Mouse (Mus musculus) cerebellum, adult 9-10 months (tissue): ENCODE measurements around the gene Socs3.
A peak's percentile ranks its signal among the peaks of the same experiment; 100 is the strongest.

Experiments
- DNase-seq: peaks from one replicate; pipeline ENCODE4 v3.0.0; 2022

Socs3 gene

DNA sequence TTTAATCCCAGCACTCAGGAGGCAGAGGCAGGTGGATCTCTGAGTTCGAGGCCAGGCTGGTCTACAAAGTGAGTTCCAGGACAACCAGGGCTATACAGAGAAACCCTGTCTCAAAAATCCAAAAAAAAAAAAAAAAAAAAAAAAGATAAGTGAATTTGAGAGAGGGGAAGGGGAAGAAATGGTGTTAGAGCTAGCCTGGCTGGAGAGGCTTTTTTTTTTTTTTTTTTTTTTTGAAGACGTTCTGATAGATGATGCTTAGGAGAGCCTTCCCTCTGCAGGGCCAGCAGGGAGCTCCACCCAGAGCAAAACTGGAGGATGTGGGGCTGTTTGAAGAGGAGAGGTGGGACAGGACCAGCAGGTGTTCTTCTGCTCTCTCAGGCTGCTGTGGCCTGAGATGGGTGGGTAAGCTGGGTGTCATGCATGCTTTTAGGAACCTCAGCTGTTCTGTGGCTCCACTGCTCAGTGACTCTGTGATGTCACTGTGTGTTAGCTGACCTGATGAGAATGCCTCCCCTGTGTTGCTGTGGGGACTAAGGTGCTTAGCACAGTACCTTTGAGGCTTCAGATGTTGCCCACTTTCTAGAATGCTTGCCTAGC, 1.9 kb upstream of the Socs3 start:
- DNase-seq: no peak

DNA sequence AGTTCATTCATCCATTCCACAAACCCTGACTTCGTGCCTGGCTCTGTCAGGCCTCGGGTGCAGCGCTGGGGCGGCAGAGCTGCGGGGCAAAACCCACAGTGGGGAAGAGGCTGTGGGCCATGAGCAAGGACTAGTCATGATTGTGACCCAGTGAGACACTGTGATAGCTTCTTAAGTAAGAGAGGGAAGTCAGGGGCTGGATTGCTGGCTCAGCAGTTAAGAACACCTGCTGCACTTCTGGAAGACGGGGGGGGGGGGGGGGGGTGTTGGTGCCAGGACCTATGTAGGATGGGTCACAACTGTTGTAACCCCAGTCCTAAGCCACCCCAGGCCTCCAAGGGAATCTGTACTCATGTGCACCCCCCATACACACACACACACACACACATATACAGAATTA, 1.3 kb upstream of the Socs3 start:
- DNase-seq: no peak

DNA sequence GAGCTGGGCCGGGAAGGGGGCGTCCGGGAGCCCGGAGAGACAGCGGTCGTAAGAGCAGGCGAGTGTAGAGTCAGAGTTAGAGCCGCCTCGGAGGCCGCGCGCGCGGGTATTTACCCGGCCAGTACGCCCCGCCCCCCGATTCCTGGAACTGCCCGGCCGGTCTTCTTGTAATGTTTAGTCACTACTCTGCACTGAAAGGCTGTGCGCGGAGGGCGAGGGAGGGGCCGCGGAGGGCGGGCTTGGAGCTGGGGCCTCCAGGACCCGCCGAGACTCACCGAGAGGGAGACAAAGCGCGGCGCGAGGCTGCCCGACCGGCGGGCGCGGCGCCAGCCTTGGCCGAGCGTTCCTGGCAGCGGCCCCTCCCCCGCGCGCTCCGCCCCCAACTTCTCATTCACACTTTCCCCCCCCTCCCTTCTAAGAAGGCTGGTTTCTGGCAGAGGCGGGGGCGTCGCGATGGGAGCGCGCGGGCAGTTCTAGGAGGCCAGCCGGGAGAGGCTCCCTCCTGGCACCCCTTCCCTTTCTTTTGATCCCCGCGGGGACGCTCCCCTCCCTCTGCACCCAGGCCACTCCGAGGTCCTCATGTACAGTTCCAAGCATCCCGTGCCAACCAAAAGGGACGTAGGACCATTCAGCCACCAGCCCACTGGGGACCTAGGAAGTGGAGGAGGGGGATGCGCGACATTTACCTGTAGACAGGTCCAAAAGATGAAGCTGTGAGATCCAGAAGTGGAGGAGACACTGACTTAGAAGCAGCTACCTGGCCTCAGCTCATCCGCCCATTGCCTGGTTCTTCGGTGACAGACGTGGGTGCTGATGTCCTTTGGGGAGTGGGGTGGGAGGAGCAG, 525 bp downstream of the Socs3 start:
- peak; percentile 70 for DNase-seq

DNA sequence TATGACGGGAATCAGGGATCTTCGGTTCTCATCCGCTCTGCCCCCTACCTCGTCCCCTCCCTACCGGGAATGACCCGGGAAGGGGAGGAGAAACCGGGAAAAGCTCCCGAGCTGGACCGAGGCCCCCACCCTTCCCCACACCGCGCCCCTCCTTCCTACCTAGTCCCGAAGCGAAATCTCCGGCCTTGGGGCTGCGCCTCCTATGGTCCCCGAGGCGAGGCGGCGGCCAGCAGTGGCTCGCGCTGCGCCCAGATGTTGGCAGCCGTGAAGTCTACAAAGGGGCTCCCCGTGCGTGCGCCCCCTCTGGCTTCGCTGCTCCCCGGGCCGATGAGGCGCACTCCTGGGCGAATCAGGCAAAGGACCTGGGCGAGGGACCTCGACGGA, 1.1 kb downstream of the Socs3 start:
- DNase-seq: no peak

DNA sequence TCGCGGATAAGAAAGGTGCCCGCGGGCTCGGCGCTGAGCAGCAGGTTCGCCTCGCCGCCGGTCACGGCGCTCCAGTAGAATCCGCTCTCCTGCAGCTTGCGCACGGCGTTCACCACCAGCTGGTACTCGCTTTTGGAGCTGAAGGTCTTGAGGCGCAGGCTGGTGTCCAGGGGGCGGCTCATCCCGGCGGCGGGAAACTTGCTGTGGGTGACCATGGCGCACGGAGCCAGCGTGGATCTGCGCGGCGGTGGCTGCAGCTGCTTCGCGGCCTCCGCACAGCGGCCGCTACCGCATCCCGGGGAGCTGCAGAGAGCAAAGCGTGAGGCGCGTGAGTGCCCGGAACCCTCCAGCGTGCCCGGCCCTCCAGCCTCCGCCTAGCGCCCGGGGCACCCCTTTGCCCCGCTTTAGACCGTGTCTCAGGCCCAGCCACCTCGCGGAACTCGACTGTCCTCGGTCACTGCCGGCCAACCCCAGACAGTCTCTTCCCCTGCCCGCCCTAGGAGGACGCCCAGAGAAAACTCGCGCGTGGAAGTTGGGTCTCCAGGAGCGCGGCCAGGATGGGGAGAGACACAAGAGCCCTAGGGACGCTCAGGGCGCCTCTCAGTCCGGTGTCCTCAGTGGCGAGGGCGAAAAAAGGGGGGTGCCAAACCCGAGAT, 1.7 kb downstream of the Socs3 start:
- DNase-seq: no peak

DNA sequence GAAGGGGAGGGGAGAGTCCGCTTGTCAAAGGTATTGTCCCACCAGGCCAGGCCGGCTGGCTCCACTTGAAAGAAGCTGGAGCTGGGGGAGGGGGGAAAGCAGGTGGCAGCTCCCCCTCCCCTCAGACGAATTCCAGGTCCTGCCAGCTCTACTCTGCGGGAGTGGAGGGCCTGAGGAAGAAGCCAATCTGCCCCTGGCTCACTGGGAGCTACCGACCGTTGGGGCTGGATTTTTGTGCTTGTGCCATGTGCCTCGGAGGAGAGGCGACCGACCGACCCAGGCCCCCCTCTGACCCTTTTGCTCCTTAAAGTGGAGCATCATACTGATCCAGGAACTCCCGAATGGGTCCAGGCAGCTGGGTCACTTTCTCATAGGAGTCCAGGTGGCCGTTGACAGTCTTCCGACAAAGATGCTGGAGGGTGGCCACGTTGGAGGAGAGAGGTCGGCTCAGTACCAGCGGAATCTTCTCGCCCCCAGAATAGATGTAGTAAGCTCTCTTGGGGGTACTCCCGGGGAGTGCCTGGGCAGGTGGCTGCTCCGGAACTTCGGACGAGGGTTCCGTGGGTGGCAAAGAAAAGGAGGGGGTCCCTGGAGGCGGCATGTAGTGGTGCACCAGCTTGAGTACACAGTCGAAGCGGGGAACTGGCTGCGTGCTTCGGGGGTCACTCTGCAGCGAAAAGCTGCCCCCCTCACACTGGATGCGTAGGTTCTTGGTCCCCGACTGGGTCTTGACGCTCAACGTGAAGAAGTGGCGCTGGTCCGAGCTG, 2.4 kb downstream of the Socs3 start:
- DNase-seq: peak; percentile 68

DNA sequence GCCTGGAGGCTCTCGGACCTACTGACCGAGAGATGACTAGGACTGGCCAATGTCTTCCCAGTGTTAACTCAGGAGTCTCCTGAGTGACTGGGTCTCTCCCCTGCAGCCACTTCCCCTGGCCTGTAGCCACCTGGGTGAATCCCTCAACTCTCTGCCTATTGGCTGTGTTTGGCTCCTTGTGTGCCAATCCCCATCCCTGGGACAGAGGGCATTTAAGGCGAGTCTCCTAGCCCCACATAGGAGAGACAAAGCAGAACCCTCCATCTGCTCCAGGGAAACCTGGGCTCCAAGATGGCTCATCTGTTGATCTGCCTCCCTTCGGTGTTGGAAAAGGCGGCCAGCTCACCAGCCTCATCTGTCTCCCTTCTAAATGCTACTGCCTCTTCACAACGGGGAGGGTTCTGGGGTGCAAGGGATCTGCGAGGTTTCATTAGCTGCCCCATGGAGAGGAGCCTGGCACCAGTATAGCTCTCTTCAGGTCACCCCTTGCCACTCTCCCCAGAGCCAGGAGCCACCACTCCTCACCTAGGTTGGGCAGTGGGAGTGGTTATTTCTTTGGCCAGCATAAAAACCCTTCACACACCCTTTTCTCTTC, 3.2 kb downstream of the Socs3 start:
- peak; percentile 67 for DNase-seq

DNA sequence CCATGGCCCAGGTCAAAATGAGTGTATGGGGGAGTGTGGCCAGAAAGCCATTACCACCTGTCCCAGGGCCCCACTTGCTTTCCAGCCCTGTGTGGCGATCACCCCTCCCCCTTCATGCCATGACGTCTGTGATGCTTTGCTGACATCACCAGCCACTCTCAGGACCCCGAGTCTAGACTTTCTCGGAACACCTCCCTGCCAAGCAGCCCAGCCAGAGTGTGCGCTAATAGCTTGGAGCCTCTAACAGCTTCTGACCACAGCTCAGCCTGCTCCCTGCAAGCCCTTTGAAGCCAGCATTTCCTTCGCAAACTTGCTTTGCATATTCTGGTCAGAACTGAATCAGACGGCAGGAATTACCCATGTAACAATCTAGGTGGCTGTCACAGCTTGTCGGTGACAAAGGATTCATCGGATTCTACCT, 4.3 kb downstream of the Socs3 start:
- no peak for DNase-seq

DNA sequence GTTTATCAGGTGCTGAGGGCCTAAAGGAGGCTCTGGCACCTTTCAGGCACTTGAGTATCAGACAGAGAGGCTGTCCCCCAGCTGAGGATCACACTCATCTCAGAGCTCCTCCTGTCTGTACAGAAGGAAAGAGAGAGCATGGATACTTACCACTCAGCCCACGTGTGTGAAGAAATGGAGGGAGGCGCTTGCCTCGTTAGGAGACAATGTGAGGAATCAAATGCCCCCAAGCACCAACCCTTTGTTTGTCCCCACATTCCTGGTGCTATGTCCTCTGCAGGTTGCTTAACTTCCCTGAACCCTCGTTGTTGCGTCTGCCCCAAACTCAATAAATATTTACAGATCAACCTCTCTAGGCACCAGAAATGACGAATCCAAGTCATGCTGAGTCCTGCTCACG, 4.8 kb downstream of the Socs3 start:
- no peak for DNase-seq

DNA sequence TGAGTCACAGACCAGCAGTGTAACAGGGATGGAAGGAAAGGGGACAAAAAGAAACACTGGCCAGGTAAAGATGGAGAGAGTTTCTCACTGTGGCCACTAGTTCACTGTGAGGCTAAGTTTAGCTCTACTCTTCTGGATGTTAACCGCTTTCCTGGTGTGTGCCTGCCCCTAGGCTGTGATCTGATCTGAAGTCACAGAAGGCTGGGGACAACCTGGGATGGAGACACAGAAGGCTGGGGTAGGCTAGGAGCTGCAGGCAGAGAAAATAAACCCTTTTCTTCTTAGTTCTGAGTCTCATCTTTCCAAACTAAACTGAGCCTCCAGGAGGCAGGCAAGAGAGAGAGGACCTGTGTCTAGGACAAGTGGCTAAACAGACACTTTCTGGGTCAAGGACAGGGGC, 5.6 kb downstream of the Socs3 start:
- no peak for DNase-seq

DNA sequence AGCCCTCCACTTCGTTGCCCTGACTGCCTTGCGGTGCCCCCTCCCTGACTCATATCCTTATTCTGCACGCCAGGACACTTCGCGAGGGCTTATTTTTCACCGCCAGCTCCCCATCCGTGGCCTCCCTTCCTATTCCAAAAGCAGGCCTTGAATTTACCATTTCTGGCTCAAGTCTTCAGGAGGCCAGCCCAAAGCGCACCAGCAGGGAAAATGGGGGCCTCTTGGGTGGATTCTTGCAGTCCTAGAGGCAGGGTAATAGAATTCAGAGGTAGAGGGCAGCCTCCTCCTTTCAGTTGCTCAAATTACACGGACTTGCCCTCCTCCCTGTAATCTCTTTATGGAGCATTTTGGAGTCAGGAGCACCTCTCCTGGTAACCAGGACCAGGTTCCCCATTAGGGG, 6.0 kb downstream of the Socs3 start:
- no peak for DNase-seq

DNA sequence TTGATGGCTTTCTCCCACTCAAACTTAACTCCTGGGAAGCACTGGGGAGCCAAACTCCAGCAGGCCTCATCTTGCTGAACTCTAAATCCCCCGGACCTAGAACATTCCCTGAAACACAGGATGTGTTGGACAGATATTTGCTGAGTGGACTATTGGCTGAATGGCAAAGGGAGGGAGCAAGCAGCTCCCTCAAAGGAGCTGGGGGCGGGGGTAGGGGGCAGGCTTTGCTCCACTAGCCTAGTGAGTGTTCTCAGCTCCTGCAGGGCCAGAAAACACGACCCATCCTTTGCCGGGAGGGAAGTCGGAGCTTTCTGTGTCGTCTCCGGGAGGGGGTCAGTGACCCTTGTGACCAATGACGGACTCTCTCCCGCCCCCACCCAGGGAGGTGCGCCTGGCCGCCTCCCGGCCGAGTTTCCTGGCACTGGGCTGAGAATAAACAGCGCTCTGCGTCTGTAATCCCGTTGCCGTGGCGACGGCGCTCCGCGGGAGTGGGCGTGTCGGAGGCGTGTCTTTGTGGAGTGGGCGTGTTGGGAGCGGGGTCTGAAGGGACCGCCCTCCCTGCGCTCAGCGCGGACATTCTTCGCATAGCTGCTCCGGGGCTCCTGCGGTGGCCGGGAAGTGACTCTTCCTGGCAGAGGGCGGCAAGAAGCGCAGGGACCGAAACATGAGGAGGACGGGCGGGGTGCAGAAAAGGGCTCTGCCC, 6.6 kb downstream of the Socs3 start:
- peak; percentile 89 for DNase-seq

DNA sequence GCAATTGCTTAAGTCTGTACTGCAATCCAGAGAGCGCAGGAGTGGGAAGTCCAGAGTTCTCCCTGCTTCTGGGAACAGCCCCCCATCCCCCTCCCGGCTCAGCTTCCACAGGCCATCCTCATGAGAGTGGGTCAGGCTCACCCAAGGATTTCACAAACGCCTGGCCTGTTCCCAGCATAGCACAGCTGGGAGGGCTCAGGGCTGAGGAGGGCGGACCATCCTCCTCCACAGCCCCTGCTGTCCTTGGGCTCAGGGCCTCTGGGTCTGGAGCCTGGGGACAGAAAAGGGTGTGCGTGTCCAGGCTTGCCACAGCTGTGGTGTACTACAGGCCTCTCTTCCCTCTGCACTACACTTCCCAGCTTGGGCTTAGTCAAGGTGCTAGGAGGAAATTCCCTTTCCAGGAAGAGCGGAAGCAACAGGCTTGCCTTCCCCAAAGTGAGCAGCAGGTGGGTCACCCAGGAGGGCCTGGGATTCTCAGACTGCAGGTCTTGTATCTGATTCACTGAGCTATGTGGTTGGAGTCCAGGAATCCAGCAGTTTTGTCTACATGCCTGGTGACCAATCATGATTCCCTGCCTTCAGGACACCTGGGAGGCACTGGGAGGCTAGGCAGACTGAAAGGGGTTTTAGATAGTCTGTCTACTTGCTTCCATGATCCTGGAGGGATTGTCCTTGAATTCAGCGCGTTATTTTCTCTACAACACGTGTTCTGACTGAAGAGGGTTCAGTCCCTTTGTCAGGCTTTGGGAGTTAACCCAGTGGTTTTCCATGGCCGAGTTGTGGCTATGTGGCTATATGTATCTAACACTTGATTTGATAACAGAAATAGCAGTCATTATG, 7.4 kb downstream of the Socs3 start:
- DNase-seq: no peak

DNA sequence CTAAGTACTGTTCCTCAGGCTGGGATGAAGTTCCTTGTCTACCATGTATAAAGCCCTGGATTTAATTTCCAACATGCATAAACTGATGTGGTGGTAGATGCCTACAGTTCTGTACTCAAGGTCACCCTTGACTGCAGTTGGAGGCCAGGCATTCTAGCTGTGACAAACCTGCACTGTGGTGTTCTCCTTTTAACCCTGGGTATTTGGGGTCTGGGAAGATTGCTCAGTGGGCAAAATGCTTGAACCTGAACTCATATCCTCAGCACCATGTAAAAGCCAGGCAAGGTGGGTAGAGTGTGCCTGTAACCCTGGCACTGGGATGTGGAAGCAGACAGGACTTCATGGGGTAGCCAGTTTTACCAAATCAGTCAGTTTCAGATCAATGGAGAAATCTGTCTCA, 9.2 kb downstream of the Socs3 start:
- DNase-seq: no peak

DNA sequence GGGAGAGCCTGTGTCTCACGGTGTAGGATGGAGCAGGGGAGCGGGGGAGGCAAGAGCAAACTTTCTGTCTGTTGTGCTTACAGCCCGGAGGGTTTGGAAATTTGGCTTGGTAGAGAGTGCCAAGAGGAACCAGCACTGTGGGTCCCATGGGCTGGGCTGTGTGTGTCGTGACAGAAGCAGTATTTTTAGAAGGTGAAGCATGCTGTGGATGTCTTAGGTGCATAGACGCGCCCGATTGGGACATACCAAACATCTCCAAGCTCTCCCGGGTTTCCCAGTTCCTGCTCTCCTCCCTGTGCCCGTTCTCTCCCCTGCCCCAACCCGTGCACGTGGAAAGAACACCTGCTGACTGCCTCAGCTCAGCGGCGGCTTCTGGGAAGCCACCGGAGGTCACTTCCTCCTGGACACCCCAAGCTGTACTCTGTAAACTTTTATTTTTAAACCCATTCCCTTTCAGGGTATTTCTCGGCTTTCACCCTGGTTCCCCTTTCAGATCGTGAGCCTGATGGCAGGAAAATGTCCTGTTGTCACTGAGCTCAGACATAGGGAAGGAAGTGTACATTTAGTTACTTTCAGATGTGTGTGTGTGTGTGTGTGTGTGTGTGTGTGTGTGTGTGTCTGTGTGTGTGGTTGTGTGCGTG, 10.0 kb downstream of the Socs3 start:
- no peak for DNase-seq

DNA sequence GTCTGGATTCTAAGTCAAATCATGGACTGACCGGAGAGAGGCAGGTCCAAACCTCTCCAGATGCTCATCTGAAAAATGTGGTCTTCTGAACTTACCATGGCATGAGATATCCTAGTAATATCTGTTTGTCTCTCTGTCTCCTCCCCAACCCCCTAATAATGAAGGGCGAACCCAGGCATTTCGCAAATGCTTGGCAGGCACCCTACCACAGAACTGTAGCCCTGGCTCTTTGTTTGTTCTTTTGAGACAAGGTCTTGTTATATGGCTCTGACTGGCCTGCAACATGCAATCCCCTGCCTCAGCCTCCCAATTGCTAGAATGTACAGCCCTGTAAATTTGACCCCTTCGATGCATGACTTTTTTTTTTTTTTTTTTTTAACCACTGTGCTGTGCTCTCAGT, 10.7 kb downstream of the Socs3 start:
- DNase-seq: no peak

DNA sequence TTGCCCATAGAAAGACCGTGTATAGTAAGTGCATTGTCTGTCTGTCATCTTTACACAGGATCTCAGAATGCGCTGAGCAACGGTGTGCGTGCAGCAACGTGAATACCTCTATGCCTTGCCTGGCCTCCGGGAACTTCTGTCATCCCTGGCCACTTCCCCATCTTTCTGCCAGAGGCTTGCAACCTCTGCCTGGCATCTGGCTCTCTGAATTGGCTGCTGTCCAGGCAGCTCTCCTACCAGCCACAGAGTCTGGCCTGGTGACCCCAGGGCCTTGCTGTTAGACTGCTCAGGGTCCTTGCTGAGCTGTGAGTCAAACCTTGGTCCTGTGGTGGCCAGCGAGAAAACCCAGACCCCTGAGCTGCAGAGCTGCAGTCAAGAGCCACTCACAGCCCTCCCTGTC, 11.7 kb downstream of the Socs3 start:
- DNase-seq: no peak

DNA sequence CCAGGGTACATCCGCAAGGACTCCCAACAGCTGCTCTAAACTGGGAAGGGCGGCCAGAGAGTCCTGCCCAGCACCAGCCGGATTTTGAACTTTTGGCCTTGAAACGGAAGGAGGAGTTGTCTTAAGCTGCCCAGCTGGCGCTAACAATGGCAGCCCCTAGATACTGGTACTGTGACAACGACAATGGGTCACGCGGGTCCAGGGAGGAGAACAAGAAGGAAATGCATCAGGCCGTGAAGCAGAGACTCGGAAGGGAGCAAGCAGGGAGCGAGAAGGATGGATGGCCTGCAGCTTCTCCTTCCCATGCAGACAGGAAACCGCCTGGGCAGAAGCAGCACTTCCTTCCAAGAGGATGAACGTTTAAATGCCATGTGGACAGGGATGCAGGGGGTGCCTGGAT, 14.2 kb downstream of the Socs3 start:
- no peak for DNase-seq

DNA sequence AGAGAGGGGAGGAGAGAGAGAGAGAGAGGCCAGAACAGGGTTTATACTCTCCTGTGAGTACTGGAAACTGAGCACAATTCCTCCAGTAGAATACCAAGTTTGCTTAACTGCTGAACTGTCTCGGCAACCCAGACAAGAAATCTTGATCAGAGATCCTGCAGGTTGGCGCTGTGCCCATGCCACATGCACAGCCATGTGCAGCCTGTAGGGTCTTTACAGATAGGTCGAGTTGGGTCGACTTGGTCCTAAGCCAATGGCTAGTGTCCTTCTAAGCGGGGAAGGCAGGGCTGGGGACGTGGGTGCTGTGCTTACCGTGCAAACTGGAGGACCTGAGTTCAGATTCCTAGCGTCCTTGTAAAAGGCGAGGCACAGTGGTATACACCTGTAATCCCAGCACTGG, 15.0 kb downstream of the Socs3 start:
- DNase-seq: no peak

DNA sequence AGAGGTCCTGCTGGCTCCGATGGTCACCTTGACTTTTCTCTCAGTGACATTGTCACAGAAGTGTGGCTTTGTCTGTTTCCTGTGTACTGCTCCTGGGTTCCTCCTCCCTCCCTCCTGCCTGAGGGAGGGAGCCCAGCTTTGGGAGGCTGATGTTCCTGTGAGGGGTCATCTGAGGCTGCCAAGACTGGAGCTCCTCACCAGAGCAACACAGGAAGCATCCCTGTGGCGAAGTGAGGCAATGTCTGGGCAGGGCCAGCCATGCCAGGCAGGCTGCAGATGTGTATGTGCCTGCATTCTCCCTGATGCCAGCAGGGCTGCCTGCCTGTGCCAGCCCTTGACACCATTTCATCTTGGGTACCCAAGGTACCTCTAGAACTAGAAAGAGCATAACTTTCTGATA, 15.8 kb downstream of the Socs3 start:
- no peak for DNase-seq
